In genomic region chr13:30750461-30751303, GRCm38 (mm10) we compare ENCODE assay signal across 9 mouse cellular contexts. TPM values are rescaled to one million over a fixed set of nuclear protein-coding genes. Genes with fewer than 3 reads are reported as not detected.
DNase-seq lines count a peak whose midpoint lies in the region; ATAC-seq and TF ChIP-seq lines count a peak whose summit lies in the region.
"Had no signal": no experiment of that assay in that cellular context is flagged by ENCODE, and none has a peak within 500 bp of the region (broad histone marks: within the 10 kb centered on the region; RNA-seq: fewer than 3 reads in every experiment).

No protein-coding gene starts in this region.

- no peak for TF ChIP-seq CTCF in lung, adult 2 months (IDR thresholded peaks at IDR 0.05; ENCODE audit: insufficient read depth, low read length)
- no peak for TF ChIP-seq CTCF in liver, embryonic 14.5 days (IDR thresholded peaks at IDR 0.05; ENCODE audit: low read depth)

- no peaks in the 10 kb centered on the region for H3K9me3 ChIP-seq in liver, embryonic 14.5 days (ENCODE audit: control insufficient read depth, low read length)
- no peaks in the 10 kb centered on the region for H3K9me3 ChIP-seq in stomach, embryonic 16.5 days (replicated peaks; ENCODE audit: control insufficient read depth, low read length)

- H3K4me2 ChIP-seq in liver, embryonic 14.5 days (ENCODE audit: low read depth): peak overlapping the region; percentile 1; the same call in 1 of the 2 replicates
- peak overlapping the region; percentile 77 for H3K4me2 ChIP-seq in stomach, embryonic 16.5 days (ENCODE audit: low read depth, low read length)

- WGBS in lung, adult 2 months: 6% methylated on average over 33 of the region's 33 CpGs
- 2% methylated on average over 33 of the region's 33 CpGs for WGBS in liver, embryonic 14.5 days (ENCODE audit: insufficient replicate concordance)
- WGBS in stomach, embryonic 16.5 days: 3% methylated on average over 33 of the region's 33 CpGs

- no peak for DNase-seq in lung, adult 2 months
- DNase-seq in lung, postnatal 4 days: no peak
- peak; percentile 20 for DNase-seq in forelimb bud, embryonic 11.5 days (ENCODE audit: low read depth, low spot score)
- DNase-seq in liver, embryonic 14.5 days (ENCODE audit: low read depth in 3 of 3, low spot score in 3 of 3): no peak
- no peak for DNase-seq in left cerebral cortex, adult 9 months (ENCODE audit: low spot score in 2 of 2)
- DNase-seq in ovary, adult 18-20 months (ENCODE audit: low spot score): no peak

- no peak for ATAC-seq in liver, embryonic 14.5 days (ENCODE audit: insufficient read depth)
- no peak for ATAC-seq in stomach, embryonic 16.5 days (ENCODE audit: insufficient read depth, low FRiP score)

- TF ChIP-seq POLR2A in lung, adult 2 months (IDR thresholded peaks at IDR 0.05; ENCODE audit: borderline replicate concordance, extremely low read depth, low read depth, low read length): no peak

- no peaks in the 10 kb centered on the region for H3K4me1 ChIP-seq in lung, adult 2 months (ENCODE audit: control insufficient read depth, insufficient read depth, low read length)
- peaks cover 2% of the 10 kb centered on the region; the same call in 1 of the 2 replicates for H3K4me1 ChIP-seq in brown adipose tissue, adult 24 weeks (ENCODE audit: control insufficient read depth, insufficient read depth, insufficient read length, low read length)
- H3K4me1 ChIP-seq in liver, embryonic 14.5 days (replicated peaks; ENCODE audit: control insufficient read depth in 2 of 2, insufficient read depth in 2 of 2, low read length in 1 of 2): no peaks in the 10 kb centered on the region
- peaks cover 4% of the 10 kb centered on the region; the same call in 1 of the 2 replicates for H3K4me1 ChIP-seq in stomach, embryonic 16.5 days (ENCODE audit: control insufficient read depth, insufficient read depth, low read length)

- no peak for TF ChIP-seq EP300 in liver, embryonic 14.5 days (IDR thresholded peaks at IDR 0.05; ENCODE audit: low read depth)

- H3K27me3 ChIP-seq in liver, embryonic 14.5 days (ENCODE audit: control insufficient read depth, insufficient read depth, low read length): peaks cover 36% of the 10 kb centered on the region
- peaks cover 39% of the 10 kb centered on the region for H3K27me3 ChIP-seq in stomach, embryonic 16.5 days (ENCODE audit: control insufficient read depth, insufficient read depth, low read length)

- no peak overlapping the region for H3K9ac ChIP-seq in liver, embryonic 14.5 days (replicated peaks)
- H3K9ac ChIP-seq in stomach, embryonic 16.5 days (ENCODE audit: low read length): no peak overlapping the region

- no peaks in the 10 kb centered on the region for H3K36me3 ChIP-seq in liver, embryonic 14.5 days (replicated peaks; ENCODE audit: control insufficient read depth, insufficient read depth, low read depth)
- no peaks in the 10 kb centered on the region for H3K36me3 ChIP-seq in stomach, embryonic 16.5 days (ENCODE audit: control insufficient read depth, insufficient read depth, low read length)

- peak overlapping the region; percentile 43 for H3K4me3 ChIP-seq in lung, adult 2 months (replicated peaks; ENCODE audit: extremely low read depth, low read depth, low read length)
- H3K4me3 ChIP-seq in brown adipose tissue, adult 24 weeks (ENCODE audit: insufficient read depth, low read depth, low read length): peak overlapping the region; percentile 63
- H3K4me3 ChIP-seq in liver, embryonic 14.5 days (ENCODE audit: insufficient read depth in 1 of 2, low read depth in 2 of 2, low read length in 2 of 2): no peak overlapping the region
- H3K4me3 ChIP-seq in stomach, embryonic 16.5 days (replicated peaks; ENCODE audit: low read length): peak overlapping the region; percentile 33
- H3K4me3 ChIP-seq: erythroblast, embryonic 14.5 days had no signal

- H3K27ac ChIP-seq in brown adipose tissue, adult 24 weeks (replicated peaks; ENCODE audit: low read depth, low read length): no peak overlapping the region
- no peak overlapping the region for H3K27ac ChIP-seq in liver, embryonic 14.5 days
- H3K27ac ChIP-seq in stomach, embryonic 16.5 days (ENCODE audit: low read length): no peak overlapping the region

RNA-seq across cellular contexts. Expression of gene Irf4, which starts 1.7 kb away (rescaled TPM):
- polyA plus RNA-seq in lung, adult 2 months (2012; rRNA removed): 2.0 and 2.9 TPM in 2 replicates
- polyA plus RNA-seq in brown adipose tissue, adult 24 weeks (2012; ENCODE audit: insufficient read depth, insufficient read length, missing spikeins): 2.7 and 8.0 TPM in 2 replicates
- 0.06 and 0.08 TPM in 2 replicates for polyA plus RNA-seq in liver, embryonic 14.5 days (2012; rRNA removed)
- 0.09 and 0.11 TPM in 2 replicates for polyA plus RNA-seq in liver, embryonic 14.5 days (2014; fragmentation: Nextera tagmentation; extraction: Ambion mirVana)
- 0.06 and 0.12 TPM in 2 replicates for polyA plus RNA-seq in stomach, embryonic 16.5 days (2015; fragmentation: Nextera tagmentation; extraction: Ambion mirVana)
- polyA plus RNA-seq: erythroblast, embryonic 14.5 days had no signal

Comparison
In these comparisons a context has a peak if more than half of its experiments do, and no peak if none do; other contexts are left out.
1. H3K4me3 ChIP-seq: peak in lung, adult 2 months (single experiment), brown adipose tissue, adult 24 weeks (single experiment) and stomach, embryonic 16.5 days (single experiment); none in liver, embryonic 14.5 days (0 of 2).